Mouse (Mus musculus): ENCODE data around the gene Dgkh.

DNA sequence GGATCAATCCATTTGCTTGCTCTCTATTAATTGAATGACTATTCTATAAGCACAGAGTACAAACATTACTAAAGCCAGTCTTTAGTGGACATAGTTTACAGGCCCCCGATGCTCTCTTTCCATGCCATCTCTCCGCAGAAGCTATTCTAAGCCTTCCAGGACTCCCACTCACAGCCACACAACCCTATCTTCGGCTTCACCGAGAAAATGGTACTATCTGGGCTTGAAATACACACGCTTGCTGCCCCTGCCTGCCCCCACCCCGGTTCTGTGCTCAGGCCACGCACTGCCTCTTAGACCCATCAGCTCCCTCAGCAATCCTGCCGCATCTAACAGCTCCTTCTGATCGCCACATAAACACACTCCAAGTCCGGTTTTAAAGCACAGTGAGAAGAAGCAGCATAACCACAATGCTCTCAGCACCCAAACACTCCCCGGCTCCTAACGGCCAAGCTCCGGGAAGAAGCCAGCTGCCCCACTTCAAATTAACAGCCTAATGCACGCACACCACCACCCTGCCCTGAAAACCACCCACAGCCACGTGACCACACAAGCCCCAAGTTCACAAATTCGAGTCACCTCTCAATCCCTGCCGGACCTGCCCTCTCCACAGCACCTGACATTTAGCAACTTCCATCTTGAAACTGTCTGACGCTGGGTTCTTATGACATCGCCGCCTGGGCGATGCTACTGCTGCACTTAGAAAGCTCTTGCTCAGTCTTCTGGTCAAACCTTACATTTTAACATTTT is 82.9 kb downstream of the Dgkh start:
- TF ChIP-seq CTCF (IDR thresholded peaks at IDR 0.05; ENCODE audit: low read depth, low read length) (no peak), GATA1 (IDR thresholded peaks at IDR 0.05; ENCODE audit: borderline replicate concordance, low read length) (no peak), GATA2 (IDR thresholded peaks at IDR 0.05; ENCODE audit: borderline replicate concordance, low read depth, low read length) (no peak)
